Mouse (Mus musculus) forebrain, embryonic 10.5 days (tissue): ENCODE results near the gene Fgfbp3. TPM values are rescaled to one million over a fixed set of nuclear protein-coding genes. Genes with fewer than 3 reads are reported as not detected.
A peak's percentile ranks its signal among the peaks of the same experiment; 100 is the strongest.
"Not testable (repeated sequence)": the region's sequence is repeated elsewhere in the genome, so short reads cannot be mapped to it uniquely, and the experiment has no call there.

ENCODE experiments used
- DNase-seq: peaks from one replicate; pipeline ENCODE4 v3.0.0-alpha.2; 2017; ENCODE audit warnings: low spot score; ENCODE audit errors: extremely low spot score
- H3K27ac ChIP-seq: fragments of 300-500 bp; sonication (generic); 2 replicates; pipeline ENCODE4 v1.5.1; 2016; ENCODE audit warnings: mild to moderate bottlenecking
- H3K27me3 ChIP-seq: fragments of 300-500 bp; sonication (generic); 2 replicates; pipeline ENCODE4 v1.6.1; 2016; ENCODE audit warnings: mild to moderate bottlenecking; ENCODE audit not compliant: poor library complexity, severe bottlenecking
- H3K36me3 ChIP-seq: fragments of 300-500 bp; sonication (generic); replicated peaks from 2 replicates; pipeline ENCODE4 v1.6.1; 2016; ENCODE audit warnings: mild to moderate bottlenecking, moderate library complexity
- H3K4me1 ChIP-seq: fragments of 300-500 bp; sonication (generic); 2 replicates; pipeline ENCODE4 v1.6.1; 2016
- H3K4me3 ChIP-seq: fragments of 300-500 bp; sonication (generic); 2 replicates; pipeline ENCODE4 v1.5.1; 2016; ENCODE audit warnings: mild to moderate bottlenecking, moderate library complexity
- H3K9me3 ChIP-seq: fragments of 300-500 bp; sonication (generic); 2 replicates; pipeline ENCODE4 v1.6.1; 2016; ENCODE audit warnings: mild to moderate bottlenecking, moderate library complexity
- WGBS: fragments of 180-500 bp; shearing (Covaris S2); methylation state at CpG from one replicate; pipeline ENCODE4 v1.1.7; 2016; 5-methylcytosine and 5-hydroxymethylcytosine counted together
- polyA plus RNA-seq: library from polyadenylated mRNA; unstranded; fragments of >200 nt; fragmentation: Nextera tagmentation; extraction: Ambion mirVana; gene quantifications from 2 replicates; pipeline ENCODE4 v1.2.1, GENCODE M21; 2016

The Fgfbp3 gene
- polyA plus RNA-seq, 1 experiment from 2014 or later = 17.9 TPM

DNA sequence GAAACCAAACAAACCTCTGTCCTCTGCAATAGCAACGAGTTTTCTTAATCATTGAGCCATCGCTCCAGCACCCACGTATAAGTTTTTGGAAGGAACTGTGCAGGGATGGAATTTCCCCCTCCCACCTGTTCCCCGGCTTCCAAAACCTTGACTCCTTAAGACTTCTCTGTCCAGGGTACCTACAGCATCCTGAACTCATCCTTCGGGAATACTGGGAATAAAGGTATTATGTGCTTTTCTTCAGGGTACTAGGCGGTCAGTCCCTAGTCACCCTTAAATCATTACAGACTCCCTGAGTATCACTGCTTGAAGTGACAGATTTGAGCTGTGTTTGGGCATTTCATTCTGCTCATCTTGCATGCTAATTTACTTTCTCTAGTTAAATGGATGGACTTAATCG, 16.0 kb downstream of the Fgfbp3 start:
- no peaks in the 10 kb centered on the region for H3K27me3 ChIP-seq
- H3K9me3 ChIP-seq = peaks cover 3% of the 10 kb centered on the region; the same call in 1 of the 2 replicates
- H3K36me3 ChIP-seq = 0 out of 2 replicates have a peak, but pooled peaks cover 2% of the 10 kb centered on the region
- peaks cover 23% of the 10 kb centered on the region for H3K4me1 ChIP-seq
- 44% methylated on average over 7 of the region's 7 CpGs for WGBS
- peak overlapping the region; percentile 57 for H3K4me3 ChIP-seq
- DNase-seq = no peak
- peak overlapping the region; percentile 90 for H3K27ac ChIP-seq

DNA sequence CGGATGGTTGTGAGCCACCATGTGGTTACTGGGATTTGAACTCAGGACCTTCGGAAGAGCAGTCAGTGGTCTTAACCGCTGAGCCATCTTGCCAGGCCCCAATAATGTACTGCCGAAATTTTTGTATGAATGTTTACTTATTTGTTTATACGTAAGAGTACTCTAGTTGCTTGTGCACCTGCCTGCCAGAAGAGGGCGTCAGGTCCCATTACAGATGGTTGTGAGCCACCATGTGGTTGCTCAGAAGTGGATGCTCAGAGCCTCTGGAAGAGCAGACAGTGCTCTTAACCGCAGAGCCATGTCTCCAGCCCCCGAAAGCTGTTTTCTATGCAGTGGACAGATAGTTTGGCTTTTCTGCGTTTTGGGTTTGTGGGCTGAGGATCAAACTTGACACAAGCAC, 21.6 kb downstream of the Fgfbp3 start:
- WGBS = 45% methylated on average over 9 of the region's 9 CpGs
- peak overlapping the region; percentile 79; the same call in 1 of the 2 replicates for H3K27ac ChIP-seq

DNA sequence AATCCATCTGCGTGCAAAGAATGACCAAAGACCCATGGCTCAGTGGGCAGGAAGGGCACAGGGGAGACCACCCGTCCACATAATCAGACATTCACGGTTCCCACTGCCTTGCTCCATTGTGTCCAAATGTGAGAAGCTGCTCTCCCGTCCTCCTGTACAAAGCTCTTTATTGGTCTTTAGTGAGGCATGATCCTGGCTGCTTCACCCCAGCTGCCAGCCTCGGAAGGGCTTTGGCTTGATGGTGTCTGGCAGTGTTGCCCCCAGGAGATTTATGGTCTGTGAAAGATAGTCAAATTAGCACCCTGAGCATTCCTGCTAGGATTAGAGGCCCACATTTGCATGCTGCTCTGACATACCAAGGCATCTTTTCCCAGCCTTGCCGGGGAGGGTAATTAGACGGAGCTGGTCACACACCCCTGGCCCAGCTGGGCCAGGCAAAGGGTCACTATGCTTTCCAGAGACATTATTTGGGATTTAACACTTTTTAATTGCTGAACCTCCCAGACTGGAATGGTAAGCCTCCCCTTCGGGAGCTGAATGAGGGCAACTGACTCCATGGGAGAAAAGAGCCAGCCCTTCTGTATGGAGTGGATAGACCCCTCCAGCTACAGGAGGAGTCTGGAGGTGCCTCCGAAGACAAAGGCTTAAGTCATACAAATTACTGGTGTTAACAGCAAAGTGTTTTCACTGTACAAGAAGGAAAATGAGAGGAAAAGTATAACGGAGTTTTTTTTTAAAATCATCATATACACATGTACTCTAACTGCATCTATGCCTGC, 22.4 kb downstream of the Fgfbp3 start:
- Histone ChIP-seq H3K4me1 (peaks cover 27% of the 10 kb centered on the region), H3K27ac (peak overlapping the region; percentile 79), H3K9me3 (no peaks in the 10 kb centered on the region), H3K27me3 (peaks cover 9% of the 10 kb centered on the region), H3K4me3 (peak overlapping the region; percentile 9; the same call in 1 of the 2 replicates), H3K36me3 (peaks cover 31% of the 10 kb centered on the region)
- 9% methylated on average over 10 of the region's 10 CpGs for WGBS
- peak; percentile 73 for DNase-seq

More for the DNA sequence above, 21.6 kb downstream of the Fgfbp3 start:
- DNase-seq = peak; percentile 42
- peaks cover 29% of the 10 kb centered on the region for H3K4me1 ChIP-seq
- peaks cover 23% of the 10 kb centered on the region for H3K36me3 ChIP-seq
- peaks cover 9% of the 10 kb centered on the region for H3K27me3 ChIP-seq
- H3K9me3 ChIP-seq = no peaks in the 10 kb centered on the region
- no peak overlapping the region for H3K4me3 ChIP-seq

DNA sequence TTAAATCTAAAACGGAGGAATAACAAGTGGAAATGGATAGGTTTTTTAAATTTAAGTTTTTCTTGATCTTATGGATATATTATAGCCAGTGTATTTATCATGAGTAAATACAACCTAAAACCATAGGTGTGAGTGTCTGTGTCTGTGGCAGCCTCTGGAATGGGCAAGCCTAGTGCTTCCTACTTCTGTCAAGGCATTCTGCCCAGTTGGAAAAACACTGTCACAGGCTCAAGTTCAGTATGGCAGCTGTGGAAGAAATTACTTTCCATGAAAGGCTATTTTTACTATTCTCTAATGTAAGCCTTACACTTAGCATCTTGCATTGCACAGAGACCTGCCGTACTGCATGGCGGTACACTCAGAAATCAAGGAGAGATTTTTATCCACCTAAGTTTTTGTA, 27.7 kb downstream of the Fgfbp3 start:
- Histone ChIP-seq H3K27me3 (peaks cover 9% of the 10 kb centered on the region), H3K9me3 (no peaks in the 10 kb centered on the region), H3K36me3 (peaks cover 82% of the 10 kb centered on the region), H3K4me3 (no peak overlapping the region), H3K4me1 (peaks cover 14% of the 10 kb centered on the region), H3K27ac (no peak overlapping the region)
- DNase-seq = no peak
- 96% methylated on average over 3 of the region's 3 CpGs for WGBS

DNA sequence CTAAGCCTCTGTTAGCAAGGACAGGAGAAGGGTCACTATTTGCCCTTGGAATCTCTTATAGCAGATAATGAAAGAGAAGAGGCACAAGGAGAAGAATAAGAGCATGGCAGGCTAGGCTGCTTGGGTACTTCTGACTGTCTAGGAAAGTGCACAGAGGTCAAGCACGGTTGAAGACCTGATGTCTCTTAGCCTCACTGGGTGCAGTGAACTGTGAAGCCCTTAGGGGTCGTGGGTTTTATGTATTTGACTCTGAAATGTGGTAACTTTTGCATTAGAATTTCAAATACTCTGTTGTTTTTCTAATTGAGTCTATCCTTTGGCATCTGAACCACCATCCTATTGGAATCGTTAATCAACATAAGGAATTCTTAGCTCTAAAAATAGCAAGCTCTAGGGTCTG, 31.7 kb downstream of the Fgfbp3 start:
- Histone ChIP-seq H3K27ac (no peak overlapping the region), H3K4me1 (no peaks in the 10 kb centered on the region), H3K9me3 (no peaks in the 10 kb centered on the region), H3K4me3 (no peak overlapping the region), H3K36me3 (peaks cover 99% of the 10 kb centered on the region), H3K27me3 (no peaks in the 10 kb centered on the region)
- WGBS = 79% methylated on average over 3 of the region's 3 CpGs
- no peak for DNase-seq

DNA sequence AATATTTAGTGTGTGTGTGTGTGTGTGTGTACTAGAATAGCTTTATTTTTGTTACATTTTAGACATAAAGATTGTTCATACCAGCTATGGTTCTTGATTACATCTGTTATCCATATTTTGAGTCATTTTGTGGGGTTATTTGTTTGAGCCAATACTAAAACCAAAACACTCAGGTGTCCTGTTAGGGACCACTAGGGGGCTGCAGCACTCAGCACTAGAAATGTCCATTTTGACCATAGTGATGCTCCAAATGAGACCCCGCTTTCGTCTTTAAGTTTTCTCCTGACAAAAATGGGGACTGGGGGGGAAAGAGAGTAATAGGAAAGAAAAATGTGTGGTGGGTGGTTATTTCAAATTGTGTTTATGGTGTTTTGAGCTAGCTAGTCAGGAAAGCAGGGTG, 33.1 kb downstream of the Fgfbp3 start:
- Histone ChIP-seq H3K27ac (no peak overlapping the region), H3K27me3 (no peaks in the 10 kb centered on the region), H3K4me1 (no peaks in the 10 kb centered on the region), H3K4me3 (no peak overlapping the region), H3K36me3 (peaks cover 99% of the 10 kb centered on the region), H3K9me3 (no peaks in the 10 kb centered on the region)
- WGBS = 88% methylated on average over 2 of the region's 2 CpGs
- DNase-seq = no peak

DNA sequence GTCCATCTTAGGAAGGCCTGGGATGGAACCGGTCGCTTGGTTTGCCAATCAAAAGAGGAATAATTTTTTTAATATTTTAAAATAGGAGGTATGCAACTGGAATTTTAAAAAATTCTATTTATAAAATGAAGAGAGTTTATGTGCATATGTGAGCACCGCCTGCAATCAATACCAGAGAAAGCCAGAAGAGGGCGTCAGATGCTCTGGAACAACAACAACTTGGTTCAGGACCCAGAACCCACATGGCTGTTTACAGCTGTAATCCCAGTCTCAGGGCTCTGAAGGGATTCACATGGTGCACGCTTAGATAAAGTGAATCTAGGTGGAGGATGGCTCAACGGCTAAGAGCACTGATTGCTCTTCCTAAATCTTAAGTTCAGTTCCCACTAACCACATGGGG, 36.3 kb downstream of the Fgfbp3 start:
- no peaks in the 10 kb centered on the region for H3K27me3 ChIP-seq
- peaks cover 99% of the 10 kb centered on the region for H3K36me3 ChIP-seq
- H3K4me1 ChIP-seq = no peaks in the 10 kb centered on the region
- WGBS = 82% methylated on average over 6 of the region's 6 CpGs
- H3K4me3 ChIP-seq = no peak overlapping the region
- H3K27ac ChIP-seq = no peak overlapping the region
- no peaks in the 10 kb centered on the region for H3K9me3 ChIP-seq
- DNase-seq = no peak

DNA sequence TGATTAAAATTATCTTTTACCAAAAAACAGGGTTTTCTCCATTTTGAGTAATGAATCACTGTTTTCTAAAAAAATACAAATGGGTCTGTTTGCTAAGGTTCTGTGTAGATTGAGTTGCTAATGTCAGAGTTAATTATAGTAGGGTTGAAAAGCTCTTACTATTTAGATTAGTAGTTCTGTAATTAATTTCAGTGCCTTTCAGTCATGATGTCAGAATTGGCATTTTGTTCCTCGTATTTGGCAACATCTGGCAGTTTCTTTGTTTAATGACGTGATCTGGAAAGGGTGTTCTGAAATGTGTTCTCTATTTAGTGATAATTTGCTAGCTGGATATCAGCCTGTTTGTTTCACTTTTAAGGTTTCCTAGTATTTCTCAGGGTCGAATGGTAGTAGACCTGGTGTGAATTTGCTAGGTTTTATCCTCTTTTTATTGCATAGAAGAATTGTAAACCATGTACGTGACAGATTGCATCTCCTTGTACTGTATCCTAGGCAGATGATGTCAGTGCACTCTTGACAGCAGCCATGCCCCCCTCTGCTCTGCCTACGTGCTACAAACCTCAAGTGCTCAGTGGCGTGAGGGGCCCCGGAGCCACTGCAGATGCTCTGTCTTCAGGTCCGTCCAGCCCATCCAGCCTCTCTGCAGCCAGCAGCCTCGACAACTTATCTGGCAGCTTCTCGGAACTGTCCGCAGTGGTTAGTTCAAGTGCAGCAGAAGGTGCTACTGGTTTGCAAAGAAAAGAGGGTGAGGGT, 40.5 kb downstream of the Fgfbp3 start:
- Histone ChIP-seq H3K36me3 (peaks cover 100% of the 10 kb centered on the region), H3K4me1 (no peaks in the 10 kb centered on the region), H3K27ac (no peak overlapping the region), H3K4me3 (no peak overlapping the region), H3K27me3 (no peaks in the 10 kb centered on the region), H3K9me3 (no peaks in the 10 kb centered on the region)
- no peak for DNase-seq
- WGBS = 90% methylated on average over 11 of the region's 11 CpGs

DNA sequence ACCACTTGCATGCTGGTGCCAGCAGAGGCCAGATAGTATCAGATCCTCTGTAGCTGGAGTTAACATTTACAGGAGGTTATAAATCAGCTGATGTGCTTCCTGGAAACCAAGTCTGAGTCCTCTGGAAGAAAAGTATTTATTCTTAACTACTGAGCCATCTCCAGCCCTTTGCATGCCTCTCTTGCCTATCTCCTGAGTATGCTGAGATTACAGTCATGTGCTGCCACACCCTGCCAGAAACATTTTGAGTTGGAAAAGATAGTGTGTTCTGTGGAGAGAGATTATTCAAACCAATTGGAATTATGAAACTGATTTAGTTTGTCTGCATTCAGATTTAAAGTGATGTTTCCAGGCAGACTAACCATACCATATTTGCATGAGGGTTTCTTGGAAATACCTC, 42.1 kb downstream of the Fgfbp3 start:
- no peaks in the 10 kb centered on the region for H3K4me1 ChIP-seq
- no peaks in the 10 kb centered on the region for H3K9me3 ChIP-seq
- H3K36me3 ChIP-seq = peaks cover 100% of the 10 kb centered on the region
- no peak overlapping the region for H3K4me3 ChIP-seq
- no peak for DNase-seq
- H3K27ac ChIP-seq = no peak overlapping the region
- H3K27me3 ChIP-seq = no peaks in the 10 kb centered on the region

DNA sequence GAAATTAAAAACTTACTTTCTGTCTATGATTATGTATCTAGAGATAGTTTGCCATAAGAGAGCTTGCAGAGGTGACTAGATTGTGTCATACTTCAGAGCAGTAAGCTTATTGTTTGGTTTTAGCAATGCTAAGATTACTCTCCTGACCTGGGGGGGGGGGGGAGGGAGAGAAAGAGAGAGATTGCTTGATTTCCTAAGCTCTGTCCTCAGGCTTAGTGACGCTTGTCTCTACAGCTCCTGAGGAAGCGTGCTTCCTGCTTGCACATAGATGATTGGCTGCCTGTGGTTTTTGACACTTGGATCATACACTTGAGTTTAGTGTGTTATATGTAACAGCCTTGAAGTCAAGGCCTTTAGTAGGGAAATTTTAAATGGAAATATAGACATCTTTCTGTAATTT, 44.8 kb downstream of the Fgfbp3 start:
- Histone ChIP-seq H3K27ac (no peak overlapping the region), H3K9me3 (no peaks in the 10 kb centered on the region), H3K27me3 (no peaks in the 10 kb centered on the region), H3K36me3 (peaks cover 98% of the 10 kb centered on the region), H3K4me1 (no peaks in the 10 kb centered on the region), H3K4me3 (no peak overlapping the region)
- DNase-seq = no peak
- WGBS = 86% methylated on average over 2 of the region's 2 CpGs

DNA sequence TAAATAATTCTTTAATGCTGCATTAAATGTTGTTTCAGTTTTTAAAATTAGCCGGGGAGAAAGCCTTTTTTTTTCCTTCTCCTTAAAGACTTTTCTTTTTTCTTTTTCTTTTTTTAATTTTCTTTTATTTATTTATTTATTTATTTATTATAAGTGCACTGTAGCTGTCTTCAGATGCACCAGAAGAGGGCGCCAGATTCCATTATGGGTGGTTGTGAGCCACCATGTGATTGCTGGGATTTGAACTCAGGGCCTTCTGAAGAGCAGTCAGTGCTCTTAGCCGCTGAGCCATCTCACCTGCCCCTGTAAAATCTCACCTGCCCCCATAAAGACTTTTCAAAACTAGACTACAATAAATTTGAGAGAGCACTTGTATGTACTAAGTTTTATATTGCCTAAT, 50.7 kb downstream of the Fgfbp3 start:
- H3K36me3 ChIP-seq = peaks cover 96% of the 10 kb centered on the region

More for the DNA sequence above, 50.7 kb downstream of the Fgfbp3 start:
- H3K9me3 ChIP-seq, H3K27me3 ChIP-seq, H3K4me3 ChIP-seq, H3K4me1 ChIP-seq, H3K27ac ChIP-seq, DNase-seq: not testable (repeated sequence)
- 80% methylated on average over 3 of the region's 3 CpGs for WGBS
